Mouse (Mus musculus) stomach, embryonic 15.5 days (tissue): ENCODE results near the gene Slc13a5. TPM values are rescaled to one million over a fixed set of nuclear protein-coding genes. Genes with fewer than 3 reads are reported as not detected.

Source experiments
- ATAC-seq: fragments of 200-750 bp; cut with Nextera tagmentation; 2 replicates; pipeline ENCODE4 v1.8.0; 2017; ENCODE audit warnings: low read depth, moderate number of reproducible peaks, moderate TSS enrichment; ENCODE audit not compliant: insufficient read depth, low FRiP score
- H3K27ac ChIP-seq: fragments of 300-500 bp; sonication (generic); 2 replicates; pipeline ENCODE4 v1.5.1; 2015; ENCODE audit warnings: mild to moderate bottlenecking, inconsistent platforms
- H3K27me3 ChIP-seq: fragments of 300-500 bp; sonication (generic); replicated peaks from 2 replicates; pipeline ENCODE4 v1.6.1; 2015; ENCODE audit warnings: inconsistent platforms
- H3K36me3 ChIP-seq: fragments of 300-500 bp; sonication (generic); 2 replicates; pipeline ENCODE4 v1.6.1; 2015; ENCODE audit warnings: inconsistent platforms
- H3K4me1 ChIP-seq: fragments of 300-500 bp; sonication (generic); 2 replicates; pipeline ENCODE4 v1.6.1; 2015; ENCODE audit warnings: inconsistent platforms
- H3K4me2 ChIP-seq: fragments of 300-500 bp; sonication (generic); 2 replicates; pipeline ENCODE4 v1.6.1; 2015; ENCODE audit warnings: mild to moderate bottlenecking, inconsistent platforms
- H3K4me3 ChIP-seq: fragments of 300-500 bp; sonication (generic); replicated peaks from 2 replicates; pipeline ENCODE4 v1.5.1; 2015; ENCODE audit warnings: inconsistent platforms
- H3K9ac ChIP-seq: fragments of 300-500 bp; sonication (generic); 2 replicates; pipeline ENCODE4 v1.6.1; 2015; ENCODE audit warnings: inconsistent platforms
- H3K9me3 ChIP-seq: fragments of 300-500 bp; sonication (generic); 2 replicates; pipeline ENCODE4 v1.6.1; 2016; ENCODE audit warnings: inconsistent platforms
- WGBS: fragments of 180-500 bp; shearing (Covaris S2); methylation state at CpG from one replicate; pipeline ENCODE4 v1.1.7; 2015; 5-methylcytosine and 5-hydroxymethylcytosine counted together
- polyA plus RNA-seq: library from polyadenylated mRNA; unstranded; fragments of >200 nt; fragmentation: Nextera tagmentation; extraction: Ambion mirVana; gene quantifications from 2 replicates; pipeline ENCODE4 v1.2.1, GENCODE M21; 2015

The Slc13a5 gene
- 0.14 and 0.34 TPM in 2 replicates for polyA plus RNA-seq

- Histone ChIP-seq H3K4me1 (peaks cover 20% of the 10 kb centered on the region; the same call in 1 of the 2 replicates), H3K27ac (no peak within 1 kb of the TSS), H3K27me3 (peaks cover 37% of the 10 kb centered on the region), H3K4me3 (peak within 1 kb of the TSS; percentile 42), H3K9ac (peak within 1 kb of the TSS; percentile 1; the same call in 1 of the 2 replicates), H3K4me2 (peak within 1 kb of the TSS; percentile 76), H3K9me3 (no peaks in the 10 kb centered on the region), H3K36me3 (no peaks in the 10 kb centered on the region)
- no peak for ATAC-seq
- 4% methylated on average over 36 of the region's 36 CpGs for WGBS
These were observed at the start of gene Slc13a5 for GRCm38 (mm10) chr11:72266960-72267560. TSS of gene Slc13a5 (minus strand) at chr11:72267222.

GRCm38 (mm10) chr11:72314151-72314895 is 47.3 kb upstream of the Slc13a5 start, which contains the start of gene Fbxo39:
TSS of gene Fbxo39 (plus strand) at chr11:72314444.
- ATAC-seq = no peak
- Histone ChIP-seq H3K27me3 (peaks cover 19% of the 10 kb centered on the region), H3K4me2 (peak within 1 kb of the TSS; percentile 51), H3K4me1 (0 out of 2 replicates have a peak, but pooled peaks cover 5% of the 10 kb centered on the region), H3K27ac (no peak within 1 kb of the TSS), H3K9me3 (no peaks in the 10 kb centered on the region), H3K9ac (no peak within 1 kb of the TSS), H3K4me3 (peak within 1 kb of the TSS; percentile 24; the same call in 1 of the 2 replicates), H3K36me3 (no peaks in the 10 kb centered on the region)
- WGBS = 11% methylated on average over 42 of the region's 42 CpGs

- 0 out of 2 replicates have a peak, but pooled peaks cover 5% of the 10 kb centered on the region for H3K4me1 ChIP-seq
- 69% methylated on average over 10 of the region's 10 CpGs for WGBS
- H3K4me3 ChIP-seq = no peak overlapping the region
- no peak overlapping the region for H3K27ac ChIP-seq
- no peak overlapping the region for H3K4me2 ChIP-seq
- no peak overlapping the region for H3K9ac ChIP-seq
- ATAC-seq = no peak
- peaks cover 19% of the 10 kb centered on the region for H3K27me3 ChIP-seq
- no peaks in the 10 kb centered on the region for H3K9me3 ChIP-seq
- no peaks in the 10 kb centered on the region for H3K36me3 ChIP-seq
These were observed 44.5 kb upstream of the Slc13a5 start for GRCm38 (mm10) chr11:72311355-72312001.

GRCm38 (mm10) chr11:72310491-72310890 is 43.5 kb upstream of the Slc13a5 start:
- ATAC-seq = no peak
- H3K27me3 ChIP-seq = peaks cover 19% of the 10 kb centered on the region
- H3K9me3 ChIP-seq = no peaks in the 10 kb centered on the region
- no peak overlapping the region for H3K9ac ChIP-seq
- 0 out of 2 replicates have a peak, but pooled peaks cover 5% of the 10 kb centered on the region for H3K4me1 ChIP-seq
- no peak overlapping the region for H3K4me2 ChIP-seq
- H3K27ac ChIP-seq = no peak overlapping the region
- H3K4me3 ChIP-seq = no peak overlapping the region
- no peaks in the 10 kb centered on the region for H3K36me3 ChIP-seq
- WGBS = 64% methylated on average over 4 of the region's 4 CpGs

GRCm38 (mm10) chr11:72308982-72309381 is 42.0 kb upstream of the Slc13a5 start:
- H3K27me3 ChIP-seq = peaks cover 11% of the 10 kb centered on the region
- 24% methylated on average over 2 of the region's 2 CpGs for WGBS
- no peak overlapping the region for H3K27ac ChIP-seq
- H3K4me1 ChIP-seq = 0 out of 2 replicates have a peak, but pooled peaks cover under 1% of the 10 kb centered on the region
- no peak overlapping the region for H3K4me2 ChIP-seq
- no peak overlapping the region for H3K4me3 ChIP-seq
- H3K36me3 ChIP-seq = no peaks in the 10 kb centered on the region
- H3K9ac ChIP-seq = no peak overlapping the region
- ATAC-seq = no peak
- no peaks in the 10 kb centered on the region for H3K9me3 ChIP-seq

- WGBS = 84% methylated on average over 5 of the region's 5 CpGs
These were observed 40.4 kb upstream of the Slc13a5 start for GRCm38 (mm10) chr11:72307461-72307860.

GRCm38 (mm10) chr11:72302230-72302629 is 35.2 kb upstream of the Slc13a5 start:
- 0 out of 2 replicates have a peak, but pooled peaks cover 4% of the 10 kb centered on the region for H3K4me1 ChIP-seq
- H3K4me2 ChIP-seq = peak overlapping the region; percentile 44; the same call in 1 of the 2 replicates
- 71% methylated on average over 7 of the region's 7 CpGs for WGBS
- no peaks in the 10 kb centered on the region for H3K36me3 ChIP-seq
- no peak for ATAC-seq
- no peak overlapping the region for H3K27ac ChIP-seq
- no peaks in the 10 kb centered on the region for H3K9me3 ChIP-seq
- H3K9ac ChIP-seq = no peak overlapping the region
- H3K27me3 ChIP-seq = no peaks in the 10 kb centered on the region
- H3K4me3 ChIP-seq = peak overlapping the region; percentile 26

More at GRCm38 (mm10) chr11:72307461-72307860, 40.4 kb upstream of the Slc13a5 start:
- Histone ChIP-seq H3K4me2 (no peak overlapping the region), H3K9ac (no peak overlapping the region), H3K4me1 (no peaks in the 10 kb centered on the region), H3K4me3 (no peak overlapping the region), H3K27me3 (0 out of 2 replicates have a peak, but pooled peaks cover 2% of the 10 kb centered on the region), H3K9me3 (no peaks in the 10 kb centered on the region), H3K27ac (no peak overlapping the region), H3K36me3 (no peaks in the 10 kb centered on the region)
- no peak for ATAC-seq

GRCm38 (mm10) chr11:72301334-72301733 is 34.3 kb upstream of the Slc13a5 start, which contains the start of gene Xaf1:
TSS of gene Xaf1 (plus strand) at chr11:72301629.
- Histone ChIP-seq H3K9ac (no peak within 1 kb of the TSS), H3K4me1 (0 out of 2 replicates have a peak, but pooled peaks cover 4% of the 10 kb centered on the region), H3K27me3 (no peaks in the 10 kb centered on the region), H3K4me3 (peak within 1 kb of the TSS; percentile 26), H3K27ac (peak within 1 kb of the TSS; percentile 63; the same call in 1 of the 2 replicates), H3K36me3 (no peaks in the 10 kb centered on the region), H3K9me3 (no peaks in the 10 kb centered on the region), H3K4me2 (peak within 1 kb of the TSS; percentile 44)
- WGBS = 14% methylated on average over 6 of the region's 6 CpGs
- peak; percentile 84 for ATAC-seq

- Histone ChIP-seq H3K27me3 (no peaks in the 10 kb centered on the region), H3K4me2 (no peak overlapping the region), H3K9me3 (no peaks in the 10 kb centered on the region), H3K4me1 (no peaks in the 10 kb centered on the region), H3K36me3 (no peaks in the 10 kb centered on the region), H3K27ac (no peak overlapping the region), H3K4me3 (no peak overlapping the region), H3K9ac (no peak overlapping the region)
- no peak for ATAC-seq
- 78% methylated on average over 2 of the region's 2 CpGs for WGBS
These were observed 26.1 kb upstream of the Slc13a5 start for GRCm38 (mm10) chr11:72293116-72293515.

GRCm38 (mm10) chr11:72287543-72287942 is 20.5 kb upstream of the Slc13a5 start:
- Histone ChIP-seq H3K4me2 (no peak overlapping the region), H3K27ac (no peak overlapping the region), H3K9ac (no peak overlapping the region), H3K9me3 (no peaks in the 10 kb centered on the region), H3K27me3 (no peaks in the 10 kb centered on the region), H3K4me1 (no peaks in the 10 kb centered on the region), H3K36me3 (no peaks in the 10 kb centered on the region), H3K4me3 (no peak overlapping the region)
- 76% methylated on average over 3 of the region's 3 CpGs for WGBS
- ATAC-seq = no peak

- Histone ChIP-seq H3K27ac (no peak overlapping the region), H3K9me3 (no peaks in the 10 kb centered on the region), H3K4me3 (no peak overlapping the region), H3K27me3 (no peaks in the 10 kb centered on the region), H3K4me2 (no peak overlapping the region), H3K9ac (no peak overlapping the region), H3K4me1 (no peaks in the 10 kb centered on the region), H3K36me3 (no peaks in the 10 kb centered on the region)
- 83% methylated on average over 2 of the region's 2 CpGs for WGBS
- no peak for ATAC-seq
These were observed 20.1 kb upstream of the Slc13a5 start for GRCm38 (mm10) chr11:72287126-72287525.
